Mouse (Mus musculus): ENCODE data around the gene Btbd16.

Btbd16 gene

GRCm38 (mm10) chr7:130816243-130816642 lies 42.4 kb downstream of the Btbd16 start:
- no peak for DNase-seq (ENCODE audit: low spot score in 2 of 2)

- DNase-seq (ENCODE audit: low spot score in 2 of 2) = no peak
These were observed 44.9 kb downstream of the Btbd16 start for GRCm38 (mm10) chr7:130818813-130819212.

GRCm38 (mm10) chr7:130819624-130820023 lies 45.8 kb downstream of the Btbd16 start:
- no peak for DNase-seq (ENCODE audit: low spot score in 2 of 2)

GRCm38 (mm10) chr7:130823992-130824391 lies 50.1 kb downstream of the Btbd16 start:
- no peak for DNase-seq (ENCODE audit: low spot score in 2 of 2)

GRCm38 (mm10) chr7:130826343-130826742 lies 52.5 kb downstream of the Btbd16 start:
- no peak for DNase-seq (ENCODE audit: low spot score in 2 of 2)

- DNase-seq (ENCODE audit: low spot score in 2 of 2) = peak; percentile 43 to 62
These were observed 53.6 kb downstream of the Btbd16 start for GRCm38 (mm10) chr7:130827431-130827830.

GRCm38 (mm10) chr7:130827844-130828403 lies 54.1 kb downstream of the Btbd16 start:
- DNase-seq (ENCODE audit: low spot score in 2 of 2) = no peak

GRCm38 (mm10) chr7:130828475-130828874 lies 54.6 kb downstream of the Btbd16 start:
- DNase-seq (ENCODE audit: low spot score in 2 of 2) = no peak

GRCm38 (mm10) chr7:130831586-130831985 lies 57.7 kb downstream of the Btbd16 start:
- no peak for DNase-seq (ENCODE audit: low spot score in 2 of 2)

- no peak for DNase-seq (ENCODE audit: low spot score in 2 of 2)
These were observed 60.4 kb downstream of the Btbd16 start for GRCm38 (mm10) chr7:130834299-130834698.

- DNase-seq (ENCODE audit: low spot score in 2 of 2) = no peak
These were observed 61.3 kb downstream of the Btbd16 start for GRCm38 (mm10) chr7:130834958-130835861.

GRCm38 (mm10) chr7:130836066-130836465 lies 62.2 kb downstream of the Btbd16 start:
- DNase-seq (ENCODE audit: low spot score in 2 of 2) = no peak

GRCm38 (mm10) chr7:130837941-130838657 lies 64.2 kb downstream of the Btbd16 start:
- peak; percentile 55 to 60 for DNase-seq (ENCODE audit: low spot score in 2 of 2)

GRCm38 (mm10) chr7:130838658-130839025 lies 64.8 kb downstream of the Btbd16 start:
- no peak for DNase-seq (ENCODE audit: low spot score in 2 of 2)

GRCm38 (mm10) chr7:130839380-130840100 lies 65.7 kb downstream of the Btbd16 start:
- DNase-seq (ENCODE audit: low spot score in 2 of 2) = no peak

- no peak for DNase-seq (ENCODE audit: low spot score in 2 of 2)
These were observed 73.4 kb downstream of the Btbd16 start for GRCm38 (mm10) chr7:130847164-130847718.

- no peak for DNase-seq (ENCODE audit: low spot score in 2 of 2)
These were observed 80.9 kb downstream of the Btbd16 start for GRCm38 (mm10) chr7:130854684-130855292.

GRCm38 (mm10) chr7:130855681-130856080 lies 81.8 kb downstream of the Btbd16 start:
- no peak for DNase-seq (ENCODE audit: low spot score in 2 of 2)

GRCm38 (mm10) chr7:130857973-130858372 lies 84.1 kb downstream of the Btbd16 start:
- no peak for DNase-seq (ENCODE audit: low spot score in 2 of 2)

GRCm38 (mm10) chr7:130859926-130860325 lies 86.1 kb downstream of the Btbd16 start:
- DNase-seq (ENCODE audit: low spot score in 2 of 2) = no peak

- no peak for DNase-seq (ENCODE audit: low spot score in 2 of 2)
These were observed 86.9 kb downstream of the Btbd16 start for GRCm38 (mm10) chr7:130860721-130861142.

Measured in right cerebral cortex, postnatal 10 days (tissue).